Mouse (Mus musculus) right cerebral cortex, postnatal 36 days (tissue): Measurements from ENCODE around the gene Ap1s1.

Experiments used
- DNase-seq, 2 experiments: peaks; one replicate each; pipeline ENCODE4 v3.0.0; 2022; ENCODE audit warnings: low spot score in 2 of 2, mixed read lengths in 1 of 2

The Ap1s1 gene

DNA sequence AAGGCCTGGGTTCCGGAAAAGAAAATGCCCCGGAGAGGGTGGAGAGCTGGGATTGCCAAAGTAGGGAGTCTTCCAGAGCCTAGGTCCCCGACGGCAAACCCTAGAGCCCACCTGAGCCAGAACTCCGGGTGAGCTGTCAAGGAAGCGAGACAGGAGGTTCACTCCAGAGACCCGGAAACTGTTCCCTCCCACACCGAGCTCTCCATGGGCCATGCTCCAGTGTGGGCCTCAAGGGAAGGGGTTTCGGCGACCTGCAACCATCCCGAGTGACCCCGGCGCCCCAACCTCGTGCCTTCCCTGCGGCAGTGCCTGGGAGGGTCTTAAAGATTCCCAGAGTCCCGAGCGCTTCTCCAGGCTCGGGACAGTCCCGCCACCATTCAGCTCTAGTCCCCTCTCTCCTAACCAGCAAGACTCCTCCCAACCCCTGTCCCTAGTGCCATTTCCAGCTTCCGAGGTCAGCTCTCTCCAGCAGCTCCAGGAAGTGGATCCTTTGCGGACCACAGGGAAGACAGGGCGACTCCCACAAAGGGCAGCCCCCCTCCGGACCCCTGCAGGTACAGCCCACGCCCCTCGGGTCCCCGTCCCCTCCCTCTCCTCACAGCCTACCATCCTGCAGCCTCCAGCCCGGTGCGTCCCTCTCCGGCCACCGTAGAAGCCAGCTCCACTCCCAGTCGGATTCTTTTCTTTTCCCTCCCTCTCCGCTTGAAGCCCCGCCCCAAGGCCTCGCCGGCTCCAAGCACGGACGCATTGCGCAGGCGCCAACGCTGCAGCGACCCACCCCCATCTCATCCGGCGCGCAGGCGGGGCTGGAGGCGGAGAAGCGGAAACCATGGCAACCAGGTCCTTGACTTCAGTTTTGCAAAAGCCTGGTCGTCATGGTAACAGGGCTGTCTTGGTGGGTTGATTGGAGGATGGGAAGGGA is at the start of gene Ap1s1:
Ap1s1 (minus strand) TSS at position 734 of the 922 bp plus-strand sequence.
- DNase-seq: peak; percentile 97 to 98

DNA sequence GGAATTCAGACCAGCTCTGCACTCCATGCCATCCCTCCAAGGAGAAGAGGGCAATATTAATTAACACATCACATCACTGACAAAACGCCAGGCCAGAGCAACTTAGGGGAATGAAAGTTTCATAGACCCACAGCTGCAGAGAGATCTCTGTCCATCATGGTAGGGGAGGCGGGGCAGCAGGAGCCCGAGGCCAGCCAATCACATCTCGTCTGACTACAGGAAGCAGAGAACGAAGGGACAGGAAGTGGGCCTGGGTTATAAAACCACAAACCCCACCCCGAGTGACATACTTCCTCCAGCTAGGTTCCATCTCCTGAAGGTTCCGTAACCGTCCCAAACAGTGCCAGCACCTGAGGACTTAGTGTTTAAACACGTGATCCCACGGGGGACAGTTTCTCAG is 49.2 kb upstream of the Ap1s1 start:
- no peak for DNase-seq

DNA sequence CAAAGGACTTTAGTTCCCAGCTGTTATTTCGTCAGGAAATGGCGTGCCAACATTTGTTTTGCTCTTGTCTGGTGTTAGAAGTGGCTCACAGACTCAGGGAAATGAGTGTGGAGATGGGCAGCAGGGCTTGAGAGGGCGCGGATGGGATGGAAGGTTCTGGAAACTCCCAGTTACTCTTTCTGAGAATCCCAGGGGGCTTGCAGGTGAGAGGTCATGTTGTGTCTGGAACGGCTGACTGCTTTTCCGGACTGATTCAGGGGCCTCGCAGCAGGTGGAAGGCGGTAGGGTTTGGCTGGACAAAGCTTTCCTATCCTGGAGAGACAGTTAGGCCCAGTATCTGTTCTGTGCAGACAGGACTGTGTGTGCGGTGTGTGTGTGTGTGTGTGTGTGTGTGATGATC is 47.8 kb upstream of the Ap1s1 start:
- no peak for DNase-seq

DNA sequence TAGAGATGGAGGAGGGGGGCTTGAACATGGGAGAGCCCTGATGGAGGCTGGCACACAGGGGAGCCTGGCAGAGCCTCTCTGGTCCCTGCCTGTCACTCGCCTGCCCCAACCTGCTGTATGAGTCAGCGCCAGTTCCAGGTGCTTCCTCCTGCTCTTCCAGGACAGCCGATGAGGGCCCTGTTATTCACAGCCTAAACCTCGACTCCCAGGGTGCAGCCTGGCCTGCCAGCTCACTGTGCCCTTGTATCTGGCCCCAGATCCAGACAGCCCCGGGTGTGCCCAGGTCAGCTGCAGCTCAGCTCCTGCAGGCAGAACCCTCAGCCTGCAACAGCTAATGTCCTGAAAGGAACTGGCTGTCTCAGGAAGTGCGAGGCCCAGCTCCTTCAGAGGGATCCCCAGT is 45.6 kb upstream of the Ap1s1 start:
- DNase-seq: no peak

DNA sequence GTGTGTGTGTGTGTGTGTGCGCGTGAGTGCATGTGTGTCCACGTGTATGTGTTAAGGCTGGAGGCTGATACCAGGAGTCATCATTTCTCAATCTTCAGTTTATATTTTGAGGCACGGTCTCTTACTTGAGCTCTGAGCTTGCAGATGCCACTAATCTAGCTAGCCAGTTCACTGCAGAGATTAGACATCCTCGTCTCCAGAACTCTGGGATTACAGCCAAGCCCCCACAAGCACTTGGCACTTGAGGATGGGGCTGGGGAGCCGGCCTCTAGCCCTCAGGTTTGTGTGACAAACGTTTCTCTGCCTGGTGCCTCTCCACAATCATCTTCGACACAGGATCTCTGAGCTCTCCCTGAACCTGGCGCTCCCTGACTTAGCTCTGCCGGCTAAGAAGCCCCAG is 44.9 kb upstream of the Ap1s1 start:
- no peak for DNase-seq

DNA sequence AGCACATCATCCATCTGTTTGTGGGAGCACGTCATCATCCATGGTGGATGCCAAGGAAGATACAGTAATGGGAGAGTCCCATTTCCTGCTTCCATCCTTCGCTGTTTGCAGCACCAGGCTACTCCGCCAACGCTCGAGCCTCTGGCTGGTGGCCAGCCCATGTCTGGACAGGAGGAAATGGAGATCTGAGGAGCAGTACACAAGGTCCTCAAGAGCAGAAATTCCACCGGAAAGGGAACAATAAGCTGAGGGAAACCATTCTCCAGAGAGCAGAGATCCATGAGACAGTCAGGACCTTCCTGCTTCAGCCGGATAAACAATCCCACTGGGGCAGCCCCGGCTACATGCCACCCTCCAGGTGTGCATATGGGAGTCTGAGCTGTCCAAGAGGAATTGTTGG is 41.5 kb upstream of the Ap1s1 start:
- DNase-seq: no peak

DNA sequence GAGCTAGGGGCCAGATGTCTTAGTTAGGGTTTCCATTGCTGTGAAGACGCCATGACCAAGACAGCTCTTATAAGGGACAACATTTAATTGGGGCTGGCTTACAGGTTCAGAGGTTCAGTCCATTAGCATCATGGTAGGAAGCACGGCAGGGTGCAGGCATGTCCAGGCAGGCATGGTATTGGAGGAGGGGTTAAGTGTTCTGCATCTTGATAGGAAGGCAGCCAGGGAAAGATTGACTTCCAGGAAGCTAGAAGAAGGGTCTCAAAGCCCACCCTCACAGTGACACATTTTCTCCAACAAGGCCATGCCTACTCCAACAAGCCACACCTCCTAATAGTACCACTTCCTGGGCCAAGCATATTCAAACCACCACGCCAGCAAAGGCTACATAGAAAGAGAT is 39.8 kb upstream of the Ap1s1 start:
- no peak for DNase-seq

DNA sequence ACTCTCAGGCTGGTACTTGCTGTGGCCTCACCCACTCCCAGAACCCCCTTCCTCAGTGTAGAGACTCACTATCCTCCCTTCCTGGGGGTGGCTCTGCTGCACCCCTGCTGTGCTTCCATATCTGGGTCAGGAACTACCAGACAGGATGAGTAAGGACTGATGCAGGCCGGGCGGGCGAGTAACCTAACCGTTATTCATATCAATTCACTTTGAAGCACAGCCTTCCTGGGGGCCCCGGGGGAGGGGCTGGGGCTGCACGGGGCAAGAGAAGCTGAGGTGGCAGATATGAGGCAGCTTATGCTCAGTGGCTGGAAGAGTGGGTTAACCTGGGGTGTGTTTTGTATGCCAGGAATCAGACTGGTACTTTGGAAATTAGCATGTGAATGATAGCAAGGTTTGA is 39.1 kb upstream of the Ap1s1 start:
- DNase-seq: no peak

DNA sequence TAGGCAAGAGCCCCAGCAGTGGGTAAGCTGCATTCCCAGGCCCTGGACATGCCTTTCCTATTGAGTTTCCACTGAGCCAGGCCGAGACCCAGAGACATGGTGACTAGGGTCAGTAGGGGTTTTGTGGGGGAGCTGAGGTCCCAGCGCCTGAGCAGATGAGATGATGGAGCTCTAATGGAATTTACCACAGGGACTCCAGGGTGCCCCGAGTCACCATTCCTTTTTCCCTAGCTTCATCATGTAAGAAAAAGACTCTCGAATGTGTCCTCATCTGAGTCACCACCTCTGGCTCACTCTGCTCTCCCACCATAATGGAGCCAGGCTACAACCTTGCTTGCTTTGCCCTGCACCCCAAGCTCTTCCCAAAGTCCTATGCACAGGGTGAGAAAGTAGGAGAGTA is 37.1 kb upstream of the Ap1s1 start:
- DNase-seq: no peak

DNA sequence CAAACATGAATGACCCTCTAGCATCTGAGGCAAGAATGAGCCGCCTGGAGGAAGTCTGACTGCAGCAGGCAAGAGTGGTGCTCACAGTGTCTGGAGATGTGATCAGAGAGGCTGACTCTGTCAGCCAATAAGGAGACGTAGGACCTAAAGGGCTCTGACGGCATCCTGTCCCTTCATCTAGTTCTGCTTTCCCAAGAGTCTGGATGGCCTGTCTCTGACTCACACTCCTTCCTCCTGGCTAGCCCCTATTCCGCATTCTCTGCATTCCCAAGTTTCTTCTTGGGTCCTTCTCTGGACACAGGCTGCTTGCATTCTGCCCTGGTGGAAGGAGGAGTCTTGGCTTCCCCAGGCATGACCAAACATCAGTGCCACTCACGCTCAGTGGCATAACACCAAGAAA is 33.9 kb upstream of the Ap1s1 start:
- DNase-seq: no peak

DNA sequence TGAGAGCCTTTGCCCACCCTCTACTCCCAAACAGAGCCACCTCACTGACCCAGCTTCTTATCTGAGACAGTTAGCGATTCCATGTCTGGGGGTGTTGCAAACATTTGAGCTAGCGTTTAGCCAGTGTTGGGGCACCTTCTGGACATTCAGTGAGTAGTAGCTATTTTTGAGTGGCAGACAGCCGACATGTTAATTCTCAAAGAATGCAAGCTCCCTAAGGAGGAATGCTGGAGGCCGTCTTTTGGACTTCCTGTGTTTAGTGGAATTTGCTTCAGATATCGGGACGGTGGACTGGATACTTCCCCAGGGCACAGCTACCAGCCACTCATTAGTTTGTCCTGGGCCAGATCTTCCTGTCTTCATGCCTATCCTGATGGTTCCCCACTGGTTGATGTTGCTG is 32.7 kb upstream of the Ap1s1 start:
- no peak for DNase-seq

DNA sequence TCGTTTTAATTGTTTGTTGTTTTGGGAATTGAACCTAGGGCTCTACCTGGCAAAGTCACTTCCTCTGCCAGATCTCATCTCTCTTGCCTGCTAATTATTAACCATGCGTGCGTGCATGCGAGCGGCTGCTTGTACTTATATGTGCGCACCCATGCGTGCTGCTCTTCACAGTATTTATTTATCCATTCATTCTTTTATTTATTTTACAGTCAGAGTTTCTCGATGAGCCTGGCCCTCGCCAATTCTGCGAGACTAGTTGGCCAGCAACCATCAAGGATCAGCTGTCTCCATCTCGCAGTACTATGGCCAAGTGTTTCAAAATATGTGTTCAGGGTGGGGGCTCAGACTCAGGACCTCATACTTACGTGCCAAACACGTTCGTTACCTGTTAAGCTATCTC is 32.1 kb upstream of the Ap1s1 start:
- no peak for DNase-seq

DNA sequence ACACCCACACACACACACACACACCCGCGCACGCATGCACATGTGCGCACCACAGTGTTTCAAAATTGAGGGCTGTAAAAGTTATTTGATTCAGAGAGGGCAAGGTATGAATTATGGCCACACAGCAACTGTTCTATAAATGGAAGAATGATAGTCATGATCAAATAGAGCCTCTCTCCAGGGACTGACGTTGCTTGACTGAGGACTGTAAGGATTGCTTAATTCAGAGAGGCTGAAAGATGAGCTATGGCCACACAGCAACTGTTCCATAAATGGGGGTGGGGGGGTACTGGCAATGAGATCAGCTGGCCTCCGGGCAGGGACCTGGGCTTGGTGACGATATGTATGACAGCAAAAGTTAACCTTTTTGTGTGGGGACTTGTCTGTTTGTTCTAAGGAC is 31.3 kb upstream of the Ap1s1 start:
- DNase-seq: no peak

DNA sequence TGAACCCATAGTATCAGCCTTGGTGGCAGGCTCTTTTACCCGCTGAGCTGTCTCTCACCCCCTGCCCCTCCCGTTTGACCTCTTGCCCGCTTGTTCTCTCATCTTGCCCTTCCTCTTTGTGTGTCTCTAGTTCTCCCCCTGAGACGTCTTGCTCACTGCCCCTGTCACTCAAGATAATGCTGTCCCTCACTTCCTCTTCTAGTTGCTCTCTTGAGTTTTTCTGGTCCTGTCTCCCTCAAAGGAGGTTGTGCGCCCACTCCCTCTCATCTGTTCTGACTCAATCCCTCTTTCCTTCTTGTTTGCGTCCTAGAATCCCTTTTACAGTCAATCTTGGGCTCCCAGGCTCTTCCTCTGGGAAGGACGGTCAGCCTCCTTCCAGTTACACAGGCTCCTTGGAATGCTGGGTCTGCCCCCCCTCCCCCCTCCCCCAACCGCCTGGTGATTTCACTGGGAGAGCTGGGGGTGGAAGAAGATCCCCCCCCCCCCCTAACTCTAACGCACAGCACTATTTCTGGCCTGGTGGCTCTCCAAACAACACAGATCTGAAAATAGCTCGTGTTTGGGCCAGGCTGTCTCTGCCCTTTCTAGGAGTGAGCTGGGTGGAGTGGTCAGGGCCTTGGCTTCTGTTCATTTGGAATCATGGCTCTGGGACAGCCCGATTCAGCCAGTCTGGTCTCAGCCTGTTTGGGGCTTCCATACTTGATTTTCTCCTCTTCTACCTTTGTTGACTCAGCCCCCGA is 30.4 kb upstream of the Ap1s1 start:
- DNase-seq: peak in 1 of 2 experiments; percentile 30

DNA sequence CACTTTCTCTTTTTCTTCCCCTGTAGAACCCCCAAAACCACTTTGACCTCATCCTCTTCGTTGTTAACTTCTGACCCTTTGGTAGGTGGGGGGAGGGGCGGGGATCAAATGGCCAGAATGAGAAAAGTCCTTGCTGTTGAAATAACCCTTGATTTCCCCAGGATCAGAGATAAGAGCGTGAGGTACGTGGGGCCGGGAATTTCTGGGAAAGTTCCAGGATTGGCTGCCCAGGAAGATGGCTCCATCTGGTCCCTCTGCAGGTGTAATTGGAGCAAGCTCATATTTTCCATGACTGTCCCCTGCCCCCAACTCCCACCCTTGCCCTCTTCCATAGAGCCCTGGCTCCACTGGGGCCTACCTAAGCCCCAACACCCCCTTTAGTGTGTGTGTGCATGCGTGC is 29.8 kb upstream of the Ap1s1 start:
- DNase-seq: no peak

DNA sequence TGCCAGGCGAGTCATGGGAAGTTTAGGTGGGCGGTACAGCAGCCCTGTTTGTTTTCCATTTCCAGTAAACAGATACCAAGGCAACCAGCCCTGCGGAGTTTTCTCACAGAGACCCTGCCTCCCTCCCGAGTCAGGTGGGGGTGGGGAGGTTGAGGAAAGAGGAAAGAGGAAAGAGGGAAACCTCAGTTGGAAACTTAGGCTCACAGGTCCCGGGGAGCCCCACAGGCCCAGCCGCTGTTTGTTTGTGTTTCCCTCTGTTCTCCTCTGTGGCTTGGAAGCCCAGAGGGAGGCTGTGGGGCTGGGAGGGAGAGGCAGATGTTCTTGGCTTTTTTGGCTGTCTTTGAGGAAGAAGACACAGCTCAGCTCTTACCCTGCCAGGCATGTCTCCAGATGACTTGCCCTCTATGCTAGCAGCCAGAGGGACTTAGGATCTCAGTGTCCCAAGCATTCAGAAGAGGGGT is 28.3 kb upstream of the Ap1s1 start:
- DNase-seq: no peak

DNA sequence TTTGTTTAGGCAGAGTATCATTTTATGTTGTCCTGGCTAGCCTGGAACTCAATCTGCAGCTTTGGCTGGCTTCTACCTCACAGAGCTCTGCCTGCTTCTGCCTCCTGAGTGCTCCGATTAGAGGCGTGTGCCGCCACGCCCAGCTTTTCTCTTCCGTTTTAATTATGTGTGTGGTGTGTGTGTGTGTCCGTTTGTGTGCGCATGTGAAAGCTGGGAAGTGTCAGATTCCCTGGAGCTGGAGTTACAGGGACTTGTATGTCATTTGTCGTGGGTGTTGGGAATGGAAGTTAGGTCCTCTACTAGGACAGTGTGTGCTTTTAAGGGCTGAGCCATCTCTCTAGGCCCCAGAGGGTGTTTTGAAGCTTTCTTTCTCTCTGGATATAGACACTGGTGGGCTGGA is 27.2 kb upstream of the Ap1s1 start:
- no peak for DNase-seq

DNA sequence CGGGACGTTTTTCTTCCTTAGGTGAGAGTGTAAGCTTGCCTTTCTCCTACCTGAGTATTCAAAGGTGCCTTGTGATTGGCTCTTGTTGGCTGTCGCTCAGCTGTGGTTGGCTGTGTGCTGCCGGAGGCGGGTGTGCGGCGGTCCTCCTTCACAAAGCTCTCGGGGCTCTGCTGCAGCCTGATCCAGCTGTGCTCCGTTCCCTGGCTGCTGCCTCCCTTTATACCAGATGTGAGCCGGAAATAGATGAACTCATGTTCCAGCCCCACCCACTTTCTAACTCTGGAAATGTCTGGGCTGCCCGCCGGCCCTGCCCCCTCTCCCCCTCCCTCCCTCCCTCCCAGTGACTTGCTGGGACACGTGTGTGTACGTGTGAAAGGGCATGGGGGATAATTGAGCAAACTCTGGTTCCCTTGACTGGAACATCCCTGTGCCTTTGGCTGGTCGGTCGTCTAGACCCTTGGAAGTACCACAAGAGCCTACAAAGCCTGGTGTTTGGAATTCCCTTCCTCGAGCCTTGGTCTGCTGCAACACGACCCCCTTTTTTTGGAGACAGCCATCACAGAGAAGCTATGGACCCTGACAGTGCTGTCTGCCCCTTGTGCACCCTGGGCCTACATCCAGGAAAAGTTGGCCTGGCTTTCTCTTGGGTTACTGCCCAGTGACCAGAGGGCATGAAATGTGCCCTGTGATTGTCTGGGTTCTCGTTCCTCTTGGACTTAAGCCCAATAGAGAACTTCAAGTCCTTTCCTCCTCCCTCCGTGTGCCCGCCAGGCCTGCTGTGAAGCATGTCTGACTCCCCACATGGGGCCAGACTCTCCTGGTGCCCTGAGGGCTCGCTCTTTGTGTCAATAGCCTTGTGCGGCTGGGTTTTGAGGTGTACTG is 26.4 kb upstream of the Ap1s1 start, which contains the start of gene Serpine1:
Serpine1 (minus strand) TSS at position 190 of the 882 bp plus-strand sequence.
- DNase-seq: peak; percentile 58 to 64

DNA sequence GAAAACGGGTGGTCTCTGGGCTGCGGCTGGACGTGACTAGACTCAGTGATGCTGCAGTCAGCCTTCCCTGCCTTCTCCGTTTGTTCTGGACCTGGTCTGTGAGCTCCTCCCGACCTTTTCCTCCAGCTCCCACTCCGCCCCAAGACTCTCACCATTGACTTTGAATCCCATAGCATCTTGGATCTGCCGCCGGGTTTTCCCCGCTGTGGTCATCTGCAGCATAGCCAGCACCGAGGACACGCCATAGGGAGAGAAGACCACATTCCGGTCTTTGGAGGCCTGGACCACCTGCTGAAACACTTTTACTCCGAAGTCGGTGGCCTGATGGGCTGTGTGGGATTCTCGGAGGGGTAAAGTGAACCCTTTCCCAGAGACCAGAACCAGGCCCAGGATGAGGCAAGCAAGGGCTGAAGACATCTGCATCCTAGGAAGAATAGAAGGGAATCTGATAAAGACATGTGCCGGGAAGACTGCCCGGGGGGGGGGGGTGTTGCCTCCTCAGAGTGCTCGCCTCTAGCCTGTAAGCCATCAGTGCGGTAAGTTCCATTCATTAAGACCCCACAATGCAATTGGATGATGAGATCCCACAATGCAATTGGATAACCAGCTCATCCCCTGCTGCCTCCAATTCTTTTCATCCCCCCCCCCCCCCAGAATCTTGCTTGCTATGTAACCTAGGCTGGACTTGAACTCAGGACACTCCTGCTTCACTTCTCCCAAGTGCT is 25.1 kb upstream of the Ap1s1 start:
- DNase-seq: no peak

DNA sequence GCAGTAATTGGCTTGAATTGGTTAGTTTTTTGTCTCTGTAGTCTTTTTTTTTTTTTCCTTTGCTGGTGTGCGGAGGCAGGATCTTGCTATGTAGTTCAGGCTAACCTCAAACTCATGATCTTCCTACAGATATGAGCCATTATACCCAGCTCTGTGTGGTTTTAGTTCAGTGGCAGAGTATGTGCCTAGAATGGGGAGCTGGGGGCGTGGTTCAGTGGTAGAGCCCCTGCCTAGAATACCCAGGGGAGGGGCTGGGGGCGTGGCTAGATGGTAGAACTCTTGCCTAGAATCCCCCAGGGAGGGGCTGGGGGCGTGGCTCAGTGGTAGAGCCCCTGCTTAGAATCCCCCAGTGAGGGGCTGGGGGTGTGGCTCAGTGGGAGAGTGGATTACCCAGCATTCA is 22.8 kb upstream of the Ap1s1 start:
- no peak for DNase-seq

DNA sequence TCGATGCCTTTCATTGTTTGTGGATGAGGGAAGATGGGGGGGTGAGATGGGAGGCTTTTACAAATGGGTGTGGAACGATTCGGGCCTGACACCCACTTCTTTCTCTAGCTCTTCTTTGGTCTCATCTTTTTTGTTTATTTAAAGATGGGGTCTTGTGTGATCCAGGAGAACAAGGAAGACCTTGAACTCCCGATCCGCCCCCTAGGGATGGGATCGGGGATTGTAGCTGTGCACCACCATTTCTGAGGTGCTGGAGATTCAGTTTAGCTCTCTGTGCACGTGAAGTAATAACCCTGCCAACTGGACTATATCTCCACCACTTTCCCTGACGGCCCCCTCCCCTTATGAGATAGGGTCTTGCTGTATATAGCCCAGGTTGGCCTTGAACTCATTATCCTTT is 20.0 kb upstream of the Ap1s1 start:
- no peak for DNase-seq
